ENCODE assay signal across 8 mouse cellular contexts in genomic region chr5:123251834-123252233, GRCm38 (mm10). TPM values are rescaled to one million over a fixed set of nuclear protein-coding genes. Genes with fewer than 3 reads are reported as not detected.
DNase-seq lines count a peak whose midpoint lies in the region; ATAC-seq lines count a peak whose summit lies in the region.

Wdr66 (plus strand) TSS chr5:123252102.

- peak; percentile 76 for ATAC-seq in intestine, embryonic 15.5 days

- intact Hi-C loops in left cerebral cortex, postnatal 10 days (cut with DNase I), result loop anchor here (5.0 to 10.0 kb wide), 3 partner anchors 115 to 243 kb away; no protein-coding TSS in a partner anchor

- DNase-seq in adrenal gland, postnatal 10 days, result peak; percentile 90
- DNase-seq in embryonic facial prominence, embryonic 10.5 days (ENCODE audit: low spot score), result peak; percentile 95
- peak; percentile 76 to 88 for DNase-seq in gastrocnemius, postnatal 4 days (ENCODE audit: low spot score in 2 of 2)
- DNase-seq in left cerebral cortex, postnatal 10 days (ENCODE audit: extremely low spot score in 1 of 2, low spot score in 2 of 2), result peak; percentile 94
- DNase-seq in right cerebral cortex, postnatal 14 days, result peak; percentile 93
- DNase-seq in urinary bladder, postnatal 14 days (ENCODE audit: low spot score), result peak; percentile 84

- H3K4me2 ChIP-seq in intestine, embryonic 15.5 days (replicated peaks), result peak within 1 kb of the TSS; percentile 60

- peaks cover 22% of the 10 kb centered on the region for H3K27me3 ChIP-seq in embryonic facial prominence, embryonic 10.5 days (replicated peaks; ENCODE audit: low read depth, poor library complexity, severe bottlenecking)
- no peaks in the 10 kb centered on the region for H3K27me3 ChIP-seq in intestine, embryonic 15.5 days (replicated peaks)
- peaks cover 2% of the 10 kb centered on the region for H3K27me3 ChIP-seq in megakaryocyte, embryonic 14.5 days (replicated peaks)

- H3K4me3 ChIP-seq in embryonic facial prominence, embryonic 10.5 days, result peak within 1 kb of the TSS; percentile 49
- peak within 1 kb of the TSS; percentile 17; the same call in 1 of the 2 replicates for H3K4me3 ChIP-seq in intestine, embryonic 15.5 days (replicated peaks)
- H3K4me3 ChIP-seq in megakaryocyte, embryonic 14.5 days (replicated peaks), result peak within 1 kb of the TSS; percentile 77

- H3K9me3 ChIP-seq in embryonic facial prominence, embryonic 10.5 days, result no peaks in the 10 kb centered on the region
- no peaks in the 10 kb centered on the region for H3K9me3 ChIP-seq in intestine, embryonic 15.5 days
- no peaks in the 10 kb centered on the region for H3K9me3 ChIP-seq in megakaryocyte, embryonic 14.5 days

- no peak within 1 kb of the TSS for H3K27ac ChIP-seq in embryonic facial prominence, embryonic 10.5 days (replicated peaks)
- no peak within 1 kb of the TSS for H3K27ac ChIP-seq in intestine, embryonic 15.5 days

- peaks cover 10% of the 10 kb centered on the region for H3K4me1 ChIP-seq in embryonic facial prominence, embryonic 10.5 days
- H3K4me1 ChIP-seq in intestine, embryonic 15.5 days (replicated peaks), result peaks cover 5% of the 10 kb centered on the region
- H3K4me1 ChIP-seq in megakaryocyte, embryonic 14.5 days, result peaks cover 20% of the 10 kb centered on the region

- no peak within 1 kb of the TSS for H3K9ac ChIP-seq in intestine, embryonic 15.5 days

- H3K36me3 ChIP-seq in embryonic facial prominence, embryonic 10.5 days (replicated peaks), result peaks cover 18% of the 10 kb centered on the region
- peaks cover 5% of the 10 kb centered on the region; the same call in 1 of the 2 replicates for H3K36me3 ChIP-seq in intestine, embryonic 15.5 days
- H3K36me3 ChIP-seq in megakaryocyte, embryonic 14.5 days (replicated peaks; ENCODE audit: low read length), result peaks cover 33% of the 10 kb centered on the region

- 2% methylated on average over 18 of the region's 18 CpGs for WGBS in embryonic facial prominence, embryonic 10.5 days
- 3% methylated on average over 18 of the region's 18 CpGs for whole genome bisulfite sequencing in intestine, embryonic 15.5 days

RNA-seq across cellular contexts. Expression of gene Wdr66, which starts in this region (rescaled TPM):
- under 1 TPM; 0.39 to 0.73 TPM for total RNA-seq in adrenal gland, postnatal 10 days (2021)
- polyA plus RNA-seq in embryonic facial prominence, embryonic 10.5 days (2016; fragmentation: Nextera tagmentation; extraction: Ambion mirVana), result 4.3 and 4.5 TPM in 2 replicates
- 1 to 10 TPM; 2.4 to 4.2 TPM for total RNA-seq in gastrocnemius, postnatal 4 days (2021)
- 0.74 and 0.79 TPM in 2 replicates for polyA plus RNA-seq in intestine, embryonic 15.5 days (2015; fragmentation: Nextera tagmentation; extraction: Ambion mirVana)
- total RNA-seq in left cerebral cortex, postnatal 10 days (2021), result 1 to 10 TPM; 6.3 to 7.2 TPM
- 0.08 TPM in 1 of 2 replicates, not detected in the other for polyA plus RNA-seq in megakaryocyte, embryonic 14.5 days (2012; ENCODE audit: insufficient read depth, low replicate concordance)

Comparison
In these comparisons a context has a peak if more than half of its experiments do, and no peak if none do; other contexts are left out.
1. Peak in DNase-seq in adrenal gland, postnatal 10 days; RNA of the gene not detected or under 1 TPM.
2. Peak in ATAC-seq, H3K4me3 ChIP-seq and H3K4me2 ChIP-seq in intestine, embryonic 15.5 days; RNA of the gene not detected or under 1 TPM.
3. H3K4me3 ChIP-seq: peak in every context shown above with its lines; median percentile 77 in megakaryocyte, embryonic 14.5 days; 49 in embryonic facial prominence, embryonic 10.5 days; 17 in intestine, embryonic 15.5 days.